Mouse (Mus musculus): Measurements from ENCODE around the gene Nav2. TPM values are rescaled to one million over a fixed set of nuclear protein-coding genes. Genes with fewer than 3 reads are reported as not detected.

Gene Nav2
- total and polyA plus RNA-seq, 3 experiments, result 20.4 to 49.9 (median 34.4) TPM

DNA sequence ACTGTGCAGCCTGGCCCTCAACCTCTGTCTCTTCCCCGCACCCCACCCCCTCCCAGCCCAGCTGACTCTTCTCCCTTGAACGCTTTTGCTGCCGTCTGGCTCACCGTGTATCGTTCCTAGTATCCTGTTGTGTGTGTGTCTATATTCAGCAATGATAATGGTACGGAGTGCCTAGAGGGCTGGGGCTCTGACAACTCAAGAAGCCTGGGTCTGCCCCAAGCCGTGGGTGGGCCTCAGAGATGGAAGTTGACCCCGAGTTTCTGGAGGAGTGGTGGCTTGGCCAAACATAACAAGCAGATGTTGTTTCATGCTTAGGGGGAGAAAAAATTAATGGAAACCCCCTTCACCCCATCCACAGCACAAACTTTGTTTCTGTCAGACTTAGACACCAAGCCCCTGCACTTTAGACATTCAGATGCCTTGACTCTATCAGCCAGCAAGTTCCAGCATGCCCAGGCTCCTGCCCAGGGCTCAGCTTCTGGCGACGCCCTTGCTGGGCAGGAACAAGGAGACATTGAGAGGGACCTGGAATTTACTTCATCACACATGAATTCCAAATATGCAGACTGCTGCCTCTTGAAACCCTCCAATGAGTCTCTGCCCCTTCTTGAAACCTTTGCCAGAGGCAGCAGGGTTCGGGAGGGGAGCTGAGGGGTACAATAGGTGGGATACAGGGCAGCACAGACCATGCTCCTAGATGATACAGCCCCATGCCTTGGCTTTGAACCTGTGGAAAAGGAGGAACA is 644.9 kb downstream of the Nav2 start:
- H3K4me3 ChIP-seq, result no peak overlapping the region
- H3K27me3 ChIP-seq (ENCODE audit: control insufficient read depth, insufficient read depth, low read length), result no peaks in the 10 kb centered on the region
- DNase-seq, result no peak
- TF ChIP-seq CTCF (IDR thresholded peaks at IDR 0.05), result no peak
- TF ChIP-seq EP300 (IDR thresholded peaks at IDR 0.05; ENCODE audit: insufficient read depth, low read depth, low read length), result no peak
- TF ChIP-seq POLR2A (IDR thresholded peaks at IDR 0.05; ENCODE audit: insufficient read depth, low read depth, low read length), result no peak
- no peaks in the 10 kb centered on the region for H3K36me3 ChIP-seq (ENCODE audit: control insufficient read depth, insufficient read depth, low read length)
- intact Hi-C loops (cut with DNase I), result no loop called here
- H3K79me2 ChIP-seq (replicated peaks; ENCODE audit: control insufficient read depth, insufficient read depth, low read length), result no peaks in the 10 kb centered on the region
- H3K4me1 ChIP-seq (ENCODE audit: control insufficient read depth, insufficient read depth, low read length), result peaks cover 4% of the 10 kb centered on the region; the same call in 1 of the 2 replicates
- H3K27ac ChIP-seq, result no peak overlapping the region
- WGBS, result 37% methylated on average over 11 of the region's 11 CpGs
- H3K9ac ChIP-seq (ENCODE audit: low read depth, low read length), result no peak overlapping the region

DNA sequence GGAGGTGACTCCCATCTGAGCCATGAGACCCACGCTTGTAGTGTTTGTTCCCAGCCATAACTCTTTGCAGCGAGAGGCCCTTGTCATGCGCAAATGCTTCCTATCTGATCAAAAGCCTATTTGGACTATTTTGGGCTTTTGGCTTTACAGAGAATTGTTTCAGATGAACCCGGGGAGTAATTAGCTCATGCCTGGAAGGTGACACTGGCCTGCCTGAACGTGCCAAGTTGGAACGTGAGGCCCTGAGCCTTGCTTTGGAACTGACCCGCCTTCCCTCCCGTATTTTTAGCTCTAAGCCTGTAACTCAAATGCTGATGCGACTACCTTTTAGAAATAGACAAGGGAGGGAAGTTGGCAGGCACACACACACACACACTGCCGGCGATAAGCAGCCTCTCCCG is 649.7 kb downstream of the Nav2 start:
- peaks cover 2% of the 10 kb centered on the region; the same call in 1 of the 2 replicates for H3K36me3 ChIP-seq (ENCODE audit: control insufficient read depth, insufficient read depth, low read length)
- peak; percentile 38 to 72 for DNase-seq
- H3K4me3 ChIP-seq, result no peak overlapping the region
- no peak overlapping the region for H3K9ac ChIP-seq (ENCODE audit: low read depth, low read length)
- peak overlapping the region; percentile 64 for H3K27ac ChIP-seq
- peaks cover 3% of the 10 kb centered on the region; the same call in 1 of the 2 replicates for H3K4me1 ChIP-seq (ENCODE audit: control insufficient read depth, insufficient read depth, low read length)
- TF ChIP-seq CTCF (IDR thresholded peaks at IDR 0.05), result no peak
- 0 out of 2 replicates have a peak, but pooled peaks have one; percentile 37 for TF ChIP-seq EP300 (IDR thresholded peaks at IDR 0.05; ENCODE audit: insufficient read depth, low read depth, low read length)
- no peak for TF ChIP-seq POLR2A (IDR thresholded peaks at IDR 0.05; ENCODE audit: insufficient read depth, low read depth, low read length)
- H3K79me2 ChIP-seq (replicated peaks; ENCODE audit: control insufficient read depth, insufficient read depth, low read length), result no peaks in the 10 kb centered on the region
- H3K27me3 ChIP-seq (ENCODE audit: control insufficient read depth, insufficient read depth, low read length), result no peaks in the 10 kb centered on the region
- intact Hi-C loops (cut with DNase I), result loop anchor here (2.0 to 5.0 kb wide), 2 partner anchors 36 to 61 kb away; no protein-coding TSS in a partner anchor
- WGBS, result 56% methylated on average over 12 of the region's 12 CpGs

DNA sequence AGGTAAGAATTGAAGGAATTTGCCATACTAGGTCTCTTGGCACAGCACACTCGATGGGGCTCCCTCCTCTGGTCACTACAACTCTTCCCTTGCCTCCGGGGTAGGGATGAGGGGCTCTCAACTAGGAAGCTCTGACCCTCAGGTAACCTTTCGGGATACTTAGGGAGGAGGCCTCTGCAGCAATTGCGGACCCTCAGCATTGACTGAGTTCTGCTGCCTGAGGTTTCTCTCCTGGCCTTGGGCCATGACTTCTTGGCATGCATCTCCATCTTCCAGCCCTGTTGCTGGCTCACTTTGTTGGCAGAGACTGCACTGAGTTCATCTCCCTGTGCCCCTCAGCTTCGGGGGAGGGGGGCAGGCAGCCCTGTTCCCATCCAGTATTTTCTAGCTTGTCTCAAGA is 650.4 kb downstream of the Nav2 start:
- H3K9ac ChIP-seq (ENCODE audit: low read depth, low read length), result no peak overlapping the region
- intact Hi-C loops (cut with DNase I), result loop anchor here (2.0 to 5.0 kb wide), 2 partner anchors 37 to 62 kb away; no protein-coding TSS in a partner anchor
- WGBS, result 64% methylated on average over 5 of the region's 5 CpGs
- no peaks in the 10 kb centered on the region for H3K27me3 ChIP-seq (ENCODE audit: control insufficient read depth, insufficient read depth, low read length)
- H3K36me3 ChIP-seq (ENCODE audit: control insufficient read depth, insufficient read depth, low read length), result peaks cover 3% of the 10 kb centered on the region; the same call in 1 of the 2 replicates
- TF ChIP-seq CTCF (IDR thresholded peaks at IDR 0.05), result no peak
- TF ChIP-seq POLR2A (IDR thresholded peaks at IDR 0.05; ENCODE audit: insufficient read depth, low read depth, low read length), result no peak
- no peak for TF ChIP-seq EP300 (IDR thresholded peaks at IDR 0.05; ENCODE audit: insufficient read depth, low read depth, low read length)
- H3K4me1 ChIP-seq (ENCODE audit: control insufficient read depth, insufficient read depth, low read length), result peaks cover 3% of the 10 kb centered on the region; the same call in 1 of the 2 replicates
- H3K79me2 ChIP-seq (replicated peaks; ENCODE audit: control insufficient read depth, insufficient read depth, low read length), result no peaks in the 10 kb centered on the region
- no peak overlapping the region for H3K4me3 ChIP-seq
- H3K27ac ChIP-seq, result peak overlapping the region; percentile 47
- DNase-seq, result no peak

DNA sequence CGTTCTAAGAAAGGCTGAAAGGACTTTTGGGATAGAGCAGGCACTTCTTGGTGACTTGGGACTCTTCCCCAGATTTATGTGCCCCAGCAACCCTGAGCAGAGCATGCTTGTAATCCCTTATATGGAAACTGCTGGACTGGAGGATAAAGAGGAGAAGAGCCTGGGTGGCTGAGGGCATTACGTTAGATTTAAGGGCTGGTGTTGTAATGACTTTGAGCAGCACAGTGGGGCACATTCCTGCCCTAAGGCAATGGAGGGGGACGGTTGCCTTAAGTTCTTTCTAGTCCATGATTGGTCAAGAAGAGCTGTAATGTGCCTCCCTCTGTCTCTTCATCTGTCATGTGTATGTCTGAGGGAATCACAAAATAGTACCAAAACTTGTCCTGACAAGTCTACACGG is 651.5 kb downstream of the Nav2 start:
- intact Hi-C loops (cut with DNase I), result no loop called here
- DNase-seq, result no peak
- 73% methylated on average over 4 of the region's 4 CpGs for WGBS
- Histone ChIP-seq H3K36me3 (ENCODE audit: control insufficient read depth, insufficient read depth, low read length) (peaks cover 3% of the 10 kb centered on the region; the same call in 1 of the 2 replicates), H3K4me3 (no peak overlapping the region), H3K4me1 (ENCODE audit: control insufficient read depth, insufficient read depth, low read length) (peaks cover 3% of the 10 kb centered on the region; the same call in 1 of the 2 replicates), H3K27me3 (ENCODE audit: control insufficient read depth, insufficient read depth, low read length) (no peaks in the 10 kb centered on the region), H3K9ac (ENCODE audit: low read depth, low read length) (no peak overlapping the region), H3K79me2 (replicated peaks; ENCODE audit: control insufficient read depth, insufficient read depth, low read length) (no peaks in the 10 kb centered on the region), H3K27ac (no peak overlapping the region)
- no peak for TF ChIP-seq POLR2A (IDR thresholded peaks at IDR 0.05; ENCODE audit: insufficient read depth, low read depth, low read length)
- TF ChIP-seq EP300 (IDR thresholded peaks at IDR 0.05; ENCODE audit: insufficient read depth, low read depth, low read length), result no peak
- TF ChIP-seq CTCF (IDR thresholded peaks at IDR 0.05), result no peak

DNA sequence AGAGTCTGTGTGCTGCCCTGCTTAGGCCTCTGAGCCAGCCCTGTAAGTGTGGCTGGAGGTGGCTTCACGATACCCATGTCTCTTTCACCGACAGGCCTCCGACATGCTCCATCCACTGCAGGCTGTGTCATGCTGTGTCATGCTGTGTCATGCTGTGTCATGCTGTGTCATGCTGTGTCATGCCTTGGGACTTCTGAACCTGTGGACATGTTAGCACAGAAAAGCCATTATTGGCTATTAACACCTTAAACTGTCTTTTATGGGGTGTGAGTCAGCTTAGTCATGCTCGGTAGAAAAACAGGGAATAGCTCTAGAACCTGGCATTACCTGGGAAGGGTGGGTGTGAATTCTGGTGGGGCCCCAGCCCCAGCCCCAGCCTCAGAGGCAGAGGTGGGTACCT is 653.9 kb downstream of the Nav2 start:
- H3K4me3 ChIP-seq, result no peak overlapping the region
- peaks cover 3% of the 10 kb centered on the region; the same call in 1 of the 2 replicates for H3K36me3 ChIP-seq (ENCODE audit: control insufficient read depth, insufficient read depth, low read length)
- no peaks in the 10 kb centered on the region for H3K27me3 ChIP-seq (ENCODE audit: control insufficient read depth, insufficient read depth, low read length)
- TF ChIP-seq CTCF (IDR thresholded peaks at IDR 0.05) (no peak), EP300 (IDR thresholded peaks at IDR 0.05; ENCODE audit: insufficient read depth, low read depth, low read length) (no peak), POLR2A (IDR thresholded peaks at IDR 0.05; ENCODE audit: insufficient read depth, low read depth, low read length) (no peak)
- no peaks in the 10 kb centered on the region for H3K79me2 ChIP-seq (replicated peaks; ENCODE audit: control insufficient read depth, insufficient read depth, low read length)
- DNase-seq, result no peak
- no peak overlapping the region for H3K9ac ChIP-seq (ENCODE audit: low read depth, low read length)
- peaks cover 3% of the 10 kb centered on the region; the same call in 1 of the 2 replicates for H3K4me1 ChIP-seq (ENCODE audit: control insufficient read depth, insufficient read depth, low read length)
- H3K27ac ChIP-seq, result no peak overlapping the region
- 87% methylated on average over 4 of the region's 4 CpGs for WGBS
- intact Hi-C loops (cut with DNase I), result no loop called here

DNA sequence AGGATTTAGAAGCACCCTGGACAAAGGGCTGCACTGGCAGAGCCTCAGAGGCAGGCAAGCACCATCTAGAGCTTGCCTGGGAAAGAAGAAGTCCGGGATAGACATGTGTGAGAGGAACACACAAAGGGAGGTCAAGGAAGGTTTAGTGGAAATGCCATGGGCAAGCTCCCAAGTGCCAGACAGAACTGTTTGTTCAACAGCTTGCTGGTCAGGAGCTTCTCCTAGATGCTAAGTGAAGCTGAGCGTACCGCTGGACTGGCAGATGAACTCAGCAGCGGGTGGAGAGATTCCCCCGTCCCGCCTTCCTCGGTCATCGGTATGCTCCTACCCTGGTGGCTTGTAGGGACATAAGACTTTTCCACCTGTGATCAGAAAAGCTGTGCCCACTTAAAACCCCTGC is 654.3 kb downstream of the Nav2 start:
- Histone ChIP-seq H3K27ac (no peak overlapping the region), H3K79me2 (replicated peaks; ENCODE audit: control insufficient read depth, insufficient read depth, low read length) (no peaks in the 10 kb centered on the region), H3K9ac (ENCODE audit: low read depth, low read length) (no peak overlapping the region), H3K36me3 (ENCODE audit: control insufficient read depth, insufficient read depth, low read length) (peaks cover 3% of the 10 kb centered on the region; the same call in 1 of the 2 replicates), H3K4me3 (no peak overlapping the region), H3K4me1 (ENCODE audit: control insufficient read depth, insufficient read depth, low read length) (peaks cover 3% of the 10 kb centered on the region; the same call in 1 of the 2 replicates), H3K27me3 (ENCODE audit: control insufficient read depth, insufficient read depth, low read length) (no peaks in the 10 kb centered on the region)
- TF ChIP-seq EP300 (IDR thresholded peaks at IDR 0.05; ENCODE audit: insufficient read depth, low read depth, low read length), result peak; percentile 45; the same call in 1 of the 2 replicates
- TF ChIP-seq POLR2A (IDR thresholded peaks at IDR 0.05; ENCODE audit: insufficient read depth, low read depth, low read length), result no peak
- intact Hi-C loops (cut with DNase I), result no loop called here
- peak in 1 of 2 experiments; percentile 28 for DNase-seq
- 48% methylated on average over 8 of the region's 8 CpGs for WGBS

Measured in heart, adult 2 months (tissue).